Mouse (Mus musculus): ENCODE data around the gene Phf1.

GRCm38 (mm10) chr17:26981050-26981449 lies 48.2 kb downstream of the Phf1 start:
- no peak for TF ChIP-seq TAL1 (IDR thresholded peaks at IDR 0.05; ENCODE audit: low read length)
- TF ChIP-seq GATA1 (IDR thresholded peaks at IDR 0.05; ENCODE audit: low read length), result no peak
